Mouse (Mus musculus): Measurements from ENCODE around the gene Frmd4a.

DNA sequence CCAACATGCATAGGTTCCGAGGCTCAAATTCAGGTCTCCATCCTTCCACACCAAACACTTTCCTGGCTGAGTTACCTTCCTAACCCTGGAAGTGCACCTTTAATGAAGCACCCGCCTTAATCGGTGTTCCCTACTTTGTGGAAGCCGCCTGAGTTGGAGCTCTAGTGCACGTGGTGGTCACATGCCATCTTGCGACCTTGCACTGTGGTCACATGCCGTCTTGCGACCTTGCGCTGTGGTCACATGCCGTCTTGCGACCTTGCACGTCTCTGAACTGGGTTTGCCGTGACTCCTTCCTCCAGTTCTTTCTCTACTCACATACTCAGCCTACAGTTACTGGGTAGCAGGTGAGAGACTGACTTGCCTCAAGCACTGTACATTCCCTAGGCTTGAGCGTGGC lies 531.8 kb downstream of the Frmd4a start:
- TF ChIP-seq POLR2A (IDR thresholded peaks at IDR 0.05; ENCODE audit: insufficient read depth, low read depth, low read length) (no peak), EP300 (IDR thresholded peaks at IDR 0.05; ENCODE audit: insufficient read depth, low read depth, low read length) (no peak)
